Mouse (Mus musculus): ENCODE measurements around the gene A730071L15Rik.

GRCm38 (mm10) chr11:6179194-6179593, 20.6 kb upstream of the A730071L15Rik start:
- no peak for TF ChIP-seq POLR2A (IDR thresholded peaks at IDR 0.05; ENCODE audit: borderline replicate concordance, extremely low read depth, low read depth, low read length)
- TF ChIP-seq CTCF (IDR thresholded peaks at IDR 0.05; ENCODE audit: insufficient read depth, low read length): no peak

Data from lung, adult 2 months (tissue).